ENCODE assay signal across 15 mouse cellular contexts in the genomic region with DNA sequence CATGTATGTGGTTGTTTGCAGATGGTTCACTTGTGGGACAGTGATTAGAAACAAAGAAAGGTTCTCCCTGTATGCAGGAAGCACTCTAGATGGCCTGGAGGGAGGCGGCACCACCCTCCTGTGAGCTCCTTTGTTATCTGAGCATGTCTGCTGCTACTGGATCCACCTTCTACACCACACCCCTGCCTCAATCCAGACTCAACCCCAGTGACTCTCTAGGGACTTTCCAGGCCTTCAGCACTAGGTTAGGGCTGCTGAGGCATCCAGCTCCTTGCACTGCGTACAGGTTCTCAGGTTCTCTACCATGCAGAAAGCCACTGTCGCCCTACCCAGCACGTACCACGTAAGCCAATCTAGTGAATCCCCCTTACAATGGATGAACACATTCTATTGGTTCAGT.
A peak's percentile ranks its signal among the peaks of the same experiment; 100 is the strongest.
DNase-seq lines count a peak whose midpoint lies in the region; ATAC-seq lines count a peak whose summit lies in the region.
"Had no signal": no experiment of that assay in that cellular context is flagged by ENCODE, and none has a peak within 500 bp of the region (broad histone marks: within the 10 kb centered on the region; RNA-seq: fewer than 3 reads in every experiment).

No protein-coding gene starts in this region.

- DNase-seq in 3T3-L1 (ENCODE audit: low read depth, low spot score): peak; percentile 34
- DNase-seq in ES-CJ7 (ENCODE audit: low read depth, low spot score): peak; percentile 96
- peak; percentile 66 for DNase-seq in c-Kit-positive CD71-positive TER-119-negative erythroid progenitor cells, embryonic 14.5 days (ENCODE audit: low read depth)
- DNase-seq in adrenal gland, postnatal 36 days: no peak
- DNase-seq in right cerebral cortex, postnatal 14 days: no peak
- no peak for DNase-seq in ovary, postnatal 14 days (ENCODE audit: low spot score)
- DNase-seq: adrenal gland, adult 2 months; cerebellum, adult 18-20 months; cerebellum, postnatal 25 days; heart, postnatal 36 days; kidney, adult 11 months; lung, postnatal 4 days; spleen, adult 18-20 months; thymus, adult 18-20 months had no signal

- peak; percentile 37; the same call in 1 of the 2 replicates for ATAC-seq in megakaryocyte progenitor cell, adult 5-6 weeks (replicated peaks; ENCODE audit: poor library complexity)

Comparison
In these comparisons a context has a peak if more than half of its experiments do, and no peak if none do; other contexts are left out.
1. DNase-seq: peak in 3T3-L1 (single experiment), ES-CJ7 (single experiment) and c-Kit-positive CD71-positive TER-119-negative erythroid progenitor cells, embryonic 14.5 days (single experiment); none in adrenal gland, postnatal 36 days (0 of 2), right cerebral cortex, postnatal 14 days (single experiment) and ovary, postnatal 14 days (single experiment).